Mouse (Mus musculus) 416B (cell line): ENCODE data around the gene Bckdhb.
"Not testable (repeated sequence)": the region's sequence is repeated elsewhere in the genome, so short reads cannot be mapped to it uniquely, and the experiment has no call there.

ENCODE experiments used
- DNase-seq: peaks from one replicate; pipeline ENCODE4 v3.0.0; 2011; ENCODE audit warnings: low read depth

The Bckdhb gene

GRCm38 (mm10) chr9:84045632-84046031 lies 120.7 kb downstream of the Bckdhb start:
- no peak for DNase-seq

GRCm38 (mm10) chr9:84046334-84046733 lies 121.4 kb downstream of the Bckdhb start:
- DNase-seq: no peak

GRCm38 (mm10) chr9:84046961-84047360 lies 122.0 kb downstream of the Bckdhb start:
- no peak for DNase-seq

GRCm38 (mm10) chr9:84047436-84047835 lies 122.5 kb downstream of the Bckdhb start:
- no peak for DNase-seq

GRCm38 (mm10) chr9:84049142-84049541 lies 124.2 kb downstream of the Bckdhb start:
- no peak for DNase-seq

- no peak for DNase-seq
Measured at GRCm38 (mm10) chr9:84050867-84051635, 126.1 kb downstream of the Bckdhb start.

GRCm38 (mm10) chr9:84055125-84055807 lies 130.3 kb downstream of the Bckdhb start:
- DNase-seq: no peak

- DNase-seq: not testable (repeated sequence)
Measured at GRCm38 (mm10) chr9:84060781-84061180, 135.8 kb downstream of the Bckdhb start.

GRCm38 (mm10) chr9:84063617-84064016 lies 138.7 kb downstream of the Bckdhb start:
- no peak for DNase-seq

- DNase-seq: no peak
Measured at GRCm38 (mm10) chr9:84064113-84064512, 139.2 kb downstream of the Bckdhb start.

- no peak for DNase-seq
Measured at GRCm38 (mm10) chr9:84070247-84070646, 145.3 kb downstream of the Bckdhb start.

- DNase-seq: no peak
Measured at GRCm38 (mm10) chr9:84070740-84071139, 145.8 kb downstream of the Bckdhb start.

GRCm38 (mm10) chr9:84072534-84072933 lies 147.6 kb downstream of the Bckdhb start:
- no peak for DNase-seq

- DNase-seq: no peak
Measured at GRCm38 (mm10) chr9:84073237-84073636, 148.3 kb downstream of the Bckdhb start.

- DNase-seq: no peak
Measured at GRCm38 (mm10) chr9:84083551-84083950, 158.6 kb downstream of the Bckdhb start.

GRCm38 (mm10) chr9:84084686-84085085 lies 159.7 kb downstream of the Bckdhb start:
- no peak for DNase-seq

GRCm38 (mm10) chr9:84090316-84091063 lies 165.5 kb downstream of the Bckdhb start:
- DNase-seq: no peak

- no peak for DNase-seq
Measured at GRCm38 (mm10) chr9:84092994-84093393, 168.0 kb downstream of the Bckdhb start.

- DNase-seq: no peak
Measured at GRCm38 (mm10) chr9:84094111-84094510, 169.2 kb downstream of the Bckdhb start.

GRCm38 (mm10) chr9:84096484-84097015 lies 171.6 kb downstream of the Bckdhb start:
- no peak for DNase-seq

- no peak for DNase-seq
Measured at GRCm38 (mm10) chr9:84103344-84103743, 178.4 kb downstream of the Bckdhb start.

- DNase-seq: no peak
Measured at GRCm38 (mm10) chr9:84106438-84106837, 181.5 kb downstream of the Bckdhb start.
